Mouse (Mus musculus) lung, adult 18-20 months (tissue): ENCODE data around the gene Sp8.

Experiments
- DNase-seq, 2 experiments: peaks; one replicate each; pipeline ENCODE4 v3.0.0; 2022; ENCODE audit warnings: mixed read lengths in 2 of 2

The Sp8 gene

DNA sequence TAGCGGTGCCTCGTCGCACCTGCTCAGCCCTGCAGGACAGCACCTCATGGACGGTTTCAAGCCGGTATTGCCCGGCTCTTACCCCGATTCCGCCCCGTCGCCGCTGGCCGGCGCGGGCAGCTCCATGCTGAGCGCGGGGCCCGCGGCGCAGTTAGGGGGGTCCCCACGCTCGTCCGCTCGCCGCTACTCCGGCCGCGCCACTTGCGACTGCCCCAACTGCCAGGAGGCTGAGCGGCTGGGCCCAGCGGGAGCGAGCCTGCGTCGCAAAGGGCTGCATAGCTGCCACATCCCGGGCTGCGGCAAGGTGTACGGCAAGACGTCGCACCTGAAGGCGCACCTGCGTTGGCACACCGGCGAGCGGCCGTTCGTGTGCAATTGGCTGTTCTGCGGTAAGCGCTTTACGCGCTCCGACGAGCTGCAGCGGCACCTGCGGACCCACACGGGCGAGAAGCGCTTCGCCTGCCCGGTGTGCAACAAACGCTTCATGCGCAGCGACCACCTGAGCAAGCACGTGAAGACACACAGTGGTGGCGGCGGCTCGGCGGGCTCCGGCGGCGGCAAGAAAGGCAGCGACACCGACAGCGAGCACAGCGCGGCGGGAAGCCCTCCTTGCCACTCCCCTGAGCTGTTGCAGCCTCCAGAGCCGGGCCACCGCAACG, 3.2 kb downstream of the Sp8 start:
- DNase-seq, result no peak

- no peak for DNase-seq
These were observed 3.9 kb downstream of the Sp8 start for GRCm38 (mm10) chr12:118849996-118850395.

DNA sequence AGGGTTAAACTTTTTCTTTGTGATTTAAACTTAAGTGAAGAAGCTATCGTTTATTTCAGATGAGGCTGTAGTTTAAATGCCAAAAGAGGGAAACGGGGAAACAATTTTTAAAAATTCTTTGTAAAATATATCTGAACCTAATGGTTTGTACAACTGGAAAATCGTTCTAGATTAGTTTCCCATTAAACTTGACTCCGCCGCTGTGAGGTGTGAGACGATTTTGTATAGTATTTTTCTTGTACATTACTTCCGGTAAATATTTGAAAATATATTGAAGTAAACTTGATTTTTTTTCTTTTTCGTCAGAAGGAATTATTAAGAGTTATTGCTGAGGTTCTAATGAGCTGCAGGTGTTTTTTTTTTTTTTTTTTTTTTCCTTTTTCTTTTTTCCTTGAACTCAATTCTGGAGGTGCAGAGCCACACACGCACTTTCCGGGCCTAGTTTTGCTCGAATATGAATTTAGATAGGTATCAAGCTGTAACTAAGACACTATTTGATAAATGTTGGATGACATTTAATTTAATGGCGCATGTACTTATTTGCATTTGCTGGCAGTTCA, 4.8 kb downstream of the Sp8 start:
- no peak for DNase-seq

DNA sequence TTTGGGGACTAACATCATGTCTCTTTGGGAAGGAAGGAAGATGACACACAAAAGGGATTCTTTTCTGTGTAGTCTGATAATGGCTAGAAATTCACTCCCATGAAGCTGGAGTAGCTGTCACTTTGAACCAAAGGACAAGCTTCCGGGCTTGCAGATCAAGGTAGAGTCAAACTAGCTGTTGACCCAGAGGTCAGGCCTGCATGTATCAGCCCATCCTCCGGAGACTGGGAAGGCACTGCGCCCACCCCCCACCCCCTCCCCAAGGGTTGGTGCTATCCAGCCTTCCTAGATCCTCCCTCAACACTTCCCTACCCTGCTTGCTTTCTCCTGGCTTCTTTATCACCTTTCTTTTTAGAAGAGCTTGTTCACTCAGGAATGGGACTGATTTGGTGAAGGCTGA, 7.2 kb downstream of the Sp8 start:
- no peak for DNase-seq

DNA sequence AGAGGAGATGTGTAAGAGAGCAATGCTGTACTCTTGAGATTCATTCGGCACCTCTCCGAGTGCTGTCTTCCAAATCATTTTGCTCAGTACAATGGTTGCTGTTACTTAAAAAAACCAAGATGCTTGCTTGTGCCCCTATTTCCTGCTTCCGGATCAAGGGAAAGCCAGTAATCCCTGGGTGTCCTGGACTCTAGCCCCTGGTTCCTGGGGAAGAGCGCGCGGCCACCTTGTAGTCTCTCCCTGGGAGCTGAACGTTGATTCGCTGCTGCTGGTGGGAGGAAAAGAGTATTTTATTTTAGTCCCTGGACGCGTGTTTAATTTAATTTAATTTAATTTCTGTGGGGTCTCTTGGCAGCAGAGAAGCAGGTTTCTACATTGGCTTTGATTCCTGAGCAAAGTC, 8.3 kb downstream of the Sp8 start:
- no peak for DNase-seq

DNA sequence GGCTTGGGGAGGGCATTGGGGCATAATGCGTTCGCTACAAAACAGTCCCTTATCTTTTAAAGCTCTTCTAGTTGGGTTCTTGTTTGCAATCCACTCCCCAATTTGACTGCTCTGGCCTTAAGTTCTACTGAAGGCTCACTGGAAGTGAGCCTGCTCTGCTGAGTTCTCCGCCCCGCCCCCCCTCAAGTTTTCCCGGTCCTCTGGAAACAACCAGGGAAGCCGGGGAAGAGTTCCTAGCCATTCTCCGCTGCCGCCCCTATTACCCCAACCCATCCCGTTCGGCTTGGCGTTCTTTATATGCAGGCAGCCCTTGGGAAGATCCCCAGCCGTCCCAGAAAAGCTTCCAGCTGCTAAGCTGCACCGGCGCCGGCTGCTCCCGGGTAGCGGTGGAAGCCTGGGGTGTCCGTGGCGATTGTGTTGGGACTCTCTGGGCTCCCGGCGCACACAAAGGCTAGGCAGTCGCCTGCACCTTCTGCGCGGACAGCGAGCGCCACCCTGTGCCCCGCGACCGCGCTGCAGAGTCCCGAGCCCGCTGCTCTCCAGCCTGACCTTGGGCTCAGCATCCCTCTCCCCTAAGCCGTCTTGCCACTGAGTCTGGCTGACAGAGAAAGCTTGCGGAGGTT, 8.8 kb downstream of the Sp8 start:
- DNase-seq, result peak; percentile 16 to 43

GRCm38 (mm10) chr12:118856151-118856550, 10.0 kb downstream of the Sp8 start:
- no peak for DNase-seq

GRCm38 (mm10) chr12:118872673-118873072, 26.5 kb downstream of the Sp8 start:
- DNase-seq, result no peak

DNA sequence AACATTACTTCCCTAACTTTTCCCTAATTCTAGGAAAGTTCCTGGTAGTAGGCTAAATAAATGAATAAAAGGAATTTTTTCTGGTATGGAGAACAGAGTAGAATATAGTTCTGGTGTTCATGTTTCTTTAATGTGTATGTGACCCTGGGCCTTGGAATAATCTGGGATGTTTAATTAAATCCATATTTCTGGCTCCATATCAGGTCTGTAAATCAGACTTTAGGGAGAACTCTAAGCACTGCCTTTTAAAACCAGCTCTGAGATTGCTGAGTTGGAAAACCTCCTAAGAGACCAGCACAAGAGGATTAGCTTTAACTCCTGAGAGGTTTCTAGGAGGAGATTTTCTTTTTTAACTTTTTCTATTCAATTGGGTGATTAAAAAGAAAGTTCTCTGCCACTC, 36.7 kb downstream of the Sp8 start:
- no peak for DNase-seq

- peak; percentile 30 to 54 for DNase-seq
These were observed 41.8 kb downstream of the Sp8 start for GRCm38 (mm10) chr12:118887964-118888363.
